24 mouse cellular contexts compared by ENCODE assay signal in the genomic region with DNA sequence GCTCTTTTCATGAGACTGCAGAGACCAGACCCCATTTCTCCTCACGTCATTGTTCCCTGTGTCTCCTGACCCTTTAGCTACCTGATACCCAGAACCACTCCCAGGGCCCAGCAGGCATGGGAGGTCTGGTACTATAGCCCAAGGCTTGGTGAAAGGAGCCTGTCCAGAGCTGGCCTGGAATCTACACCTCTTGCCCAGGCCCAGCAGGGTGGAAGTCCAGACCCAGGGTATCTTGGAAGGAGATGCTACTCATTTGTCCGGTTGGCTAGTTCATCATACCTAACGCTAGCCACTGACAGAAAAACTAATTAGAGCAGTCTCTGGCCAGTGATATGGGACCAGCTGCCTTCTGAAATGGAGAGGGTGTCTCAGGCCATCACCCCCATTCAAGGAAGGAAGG. TPM values are rescaled to one million over a fixed set of nuclear protein-coding genes. Genes with fewer than 3 reads are reported as not detected.
DNase-seq lines count a peak whose midpoint lies in the region; TF ChIP-seq lines count a peak whose summit lies in the region.
"Had no signal": no experiment of that assay in that cellular context is flagged by ENCODE, and none has a peak within 500 bp of the region (broad histone marks: within the 10 kb centered on the region; RNA-seq: fewer than 3 reads in every experiment).

No protein-coding gene starts in this region.

- no peak overlapping the region for H3K27ac ChIP-seq in cerebellum, adult 2 months (ENCODE audit: insufficient read depth, low read length)
- H3K27ac ChIP-seq: embryonic facial prominence, embryonic 10.5 days; forebrain, embryonic 13.5 days; heart, embryonic 10.5 days; hindbrain, embryonic 13.5 days; hindbrain, postnatal 0 days; intestine, embryonic 15.5 days had no signal

- no peak for TF ChIP-seq POLR2A in cerebellum, adult 2 months (IDR thresholded peaks at IDR 0.05; ENCODE audit: borderline replicate concordance, insufficient read depth, low read length)

- H3K4me3 ChIP-seq in cerebellum, adult 2 months (replicated peaks; ENCODE audit: insufficient read depth, low read depth, low read length), result no peak overlapping the region
- H3K4me3 ChIP-seq: embryonic facial prominence, embryonic 10.5 days; forebrain, embryonic 13.5 days; heart, embryonic 10.5 days; hindbrain, embryonic 13.5 days; intestine, embryonic 15.5 days had no signal

- no peaks in the 10 kb centered on the region for H3K27me3 ChIP-seq in cerebellum, adult 2 months (ENCODE audit: control insufficient read depth, insufficient read depth, low read length)
- H3K27me3 ChIP-seq: forebrain, embryonic 13.5 days; hindbrain, embryonic 13.5 days; intestine, embryonic 15.5 days had no signal

- peaks cover 40% of the 10 kb centered on the region for H3K4me1 ChIP-seq in cerebellum, adult 2 months (ENCODE audit: control insufficient read depth, insufficient read depth, low read length)
- H3K4me1 ChIP-seq: forebrain, embryonic 13.5 days; hindbrain, embryonic 13.5 days; intestine, embryonic 15.5 days had no signal

- WGBS in cerebellum, adult 2 months, result 11% methylated on average over 3 of the region's 3 CpGs

- no peak for TF ChIP-seq CTCF in cerebellum, adult 2 months (IDR thresholded peaks at IDR 0.05; ENCODE audit: borderline replicate concordance, insufficient read depth, low read depth, low read length)

- DNase-seq in cerebellum, adult 11 months, result peak; percentile 59
- DNase-seq in cerebellum, adult 2 months, result peak; percentile 71 to 86
- DNase-seq in cerebellum, postnatal 10 days, result peak; percentile 60 to 77
- no peak for DNase-seq in urinary bladder, postnatal 25 days (ENCODE audit: low spot score)
- DNase-seq in urinary bladder, postnatal 10 days (ENCODE audit: low spot score), result no peak
- DNase-seq in left cerebral cortex, adult 18-20 months (ENCODE audit: low spot score in 2 of 2), result no peak
- DNase-seq: adrenal gland, postnatal 14 days; forebrain, postnatal 0 days; gastrocnemius, postnatal 10 days; heart, adult 18-20 months; heart, postnatal 10 days; heart, postnatal 4 days; kidney, adult 18-20 months had no signal

RNA-seq across cellular contexts. Expression of a gene that starts 43.9 kb away (rescaled TPM):
- not detected in 2 replicates for polyA plus RNA-seq in cerebellum, adult 2 months (2012; rRNA removed)
- total RNA-seq in left cerebral cortex, adult 18-20 months (2021), result not detected
- total RNA-seq: adrenal gland, postnatal 14 days; CH12.LX; forebrain, postnatal 0 days; gastrocnemius, postnatal 10 days; gastrocnemius, postnatal 4 days; heart, adult 18-20 months; heart, postnatal 10 days; heart, postnatal 4 days; hindbrain, postnatal 0 days had no signal
- polyA plus RNA-seq: activated CD4-positive, CD25-positive, alpha-beta regulatory T cell, adult 4 months; embryonic facial prominence, embryonic 10.5 days; embryonic facial prominence, embryonic 14.5 days; forebrain, embryonic 13.5 days; forebrain, postnatal 0 days; heart, embryonic 10.5 days; hindbrain, embryonic 13.5 days; hindbrain, postnatal 0 days; Patski had no signal

RNA-seq across cellular contexts. Expression of a gene that starts 51.7 kb away (rescaled TPM):
- 290 and 291 TPM in 2 replicates for polyA plus RNA-seq in cerebellum, adult 2 months (2012; rRNA removed)
- total RNA-seq in left cerebral cortex, adult 18-20 months (2021), result 100 to 1,000 TPM; 735 to 776 TPM
- polyA plus RNA-seq: activated CD4-positive, CD25-positive, alpha-beta regulatory T cell, adult 4 months; Patski had no signal

Comparison
In these comparisons a context has a peak if more than half of its experiments do, and no peak if none do; other contexts are left out.
1. DNase-seq: peak in cerebellum, adult 11 months (single experiment), cerebellum, adult 2 months (2 of 2) and cerebellum, postnatal 10 days (2 of 2); none in urinary bladder, postnatal 25 days (single experiment), urinary bladder, postnatal 10 days (single experiment) and left cerebral cortex, adult 18-20 months (0 of 2).